Mouse (Mus musculus): Measurements from ENCODE around the gene Rreb1.
A peak's percentile ranks its signal among the peaks of the same experiment; 100 is the strongest.

- TF ChIP-seq CTCF (IDR thresholded peaks at IDR 0.05; ENCODE audit: low read depth, low read length) (peak; percentile 94), POLR2A (IDR thresholded peaks at IDR 0.05; ENCODE audit: extremely low read depth, insufficient read depth, low read length) (no peak)
Observed at GRCm38 (mm10) chr13:37946734-37947133, 168.5 kb downstream of the Rreb1 start.

All from liver, adult 2 months (tissue).